Comparison of ENCODE assay signal across 26 mouse cellular contexts in genomic region chr4:48638132-48638531, GRCm38 (mm10). TPM values are rescaled to one million over a fixed set of nuclear protein-coding genes. Genes with fewer than 3 reads are reported as not detected.
DNase-seq lines count a peak whose midpoint lies in the region; ATAC-seq lines count a peak whose summit lies in the region.
"Had no signal": no experiment of that assay in that cellular context is flagged by ENCODE, and none has a peak within 500 bp of the region (broad histone marks: within the 10 kb centered on the region; RNA-seq: fewer than 3 reads in every experiment).

No protein-coding gene starts in this region.

- no peak overlapping the region for H3K4me2 ChIP-seq in midbrain, embryonic 16.5 days (ENCODE audit: low read length)
- no peak overlapping the region for H3K4me2 ChIP-seq in midbrain, embryonic 15.5 days
- H3K4me2 ChIP-seq: embryonic facial prominence, embryonic 12.5 days; embryonic facial prominence, embryonic 15.5 days; forebrain, embryonic 12.5 days; heart, embryonic 13.5 days; hindbrain, embryonic 12.5 days had no signal

- DNase-seq in embryo, embryonic 10 days (ENCODE audit: low spot score), result peak; percentile 50
- no peak for DNase-seq in embryo, embryonic 9.5 days (ENCODE audit: extremely low spot score)
- DNase-seq in heart, adult 11 months, result peak; percentile 57
- DNase-seq in heart, postnatal 36 days, result no peak
- DNase-seq in midbrain, embryonic 10.5 days (ENCODE audit: low spot score), result no peak
- no peak for DNase-seq in layer of hippocampus, postnatal 25 days (ENCODE audit: extremely low spot score in 1 of 2, low spot score in 1 of 2)
- DNase-seq: adrenal gland, adult 8-10 months; adrenal gland, postnatal 25 days; cerebellum, adult 18-20 months; cerebellum, adult 9-10 months; cerebellum, postnatal 14 days; gastrocnemius, postnatal 10 days; gastrocnemius, postnatal 36 days had no signal

- intact Hi-C loops in heart, postnatal 36 days (cut with DNase I), result no loop called here

- H3K27ac ChIP-seq in midbrain, embryonic 10.5 days (replicated peaks), result peak overlapping the region; percentile 57; the same call in 1 of the 2 replicates
- no peak overlapping the region for H3K27ac ChIP-seq in midbrain, embryonic 16.5 days (ENCODE audit: low read length)
- no peak overlapping the region for H3K27ac ChIP-seq in midbrain, embryonic 15.5 days
- H3K27ac ChIP-seq: embryonic facial prominence, embryonic 12.5 days; embryonic facial prominence, embryonic 15.5 days; forebrain, embryonic 12.5 days; heart, embryonic 13.5 days; hindbrain, embryonic 12.5 days had no signal

- peaks cover 20% of the 10 kb centered on the region for H3K4me1 ChIP-seq in midbrain, embryonic 10.5 days
- H3K4me1 ChIP-seq in midbrain, embryonic 16.5 days (ENCODE audit: control insufficient read depth, insufficient read depth, low read length), result no peaks in the 10 kb centered on the region
- peaks cover 3% of the 10 kb centered on the region for H3K4me1 ChIP-seq in midbrain, embryonic 15.5 days
- H3K4me1 ChIP-seq: embryonic facial prominence, embryonic 15.5 days had no signal

- H3K9me3 ChIP-seq in midbrain, embryonic 10.5 days (replicated peaks), result no peaks in the 10 kb centered on the region
- no peaks in the 10 kb centered on the region for H3K9me3 ChIP-seq in midbrain, embryonic 16.5 days (replicated peaks; ENCODE audit: control insufficient read depth, low read length, poor library complexity, severe bottlenecking)
- H3K9me3 ChIP-seq in midbrain, embryonic 15.5 days, result no peaks in the 10 kb centered on the region
- H3K9me3 ChIP-seq: embryonic facial prominence, embryonic 12.5 days; embryonic facial prominence, embryonic 15.5 days; forebrain, embryonic 12.5 days; heart, embryonic 13.5 days; hindbrain, embryonic 12.5 days had no signal

- ATAC-seq in midbrain, embryonic 16.5 days, result no peak
- 0 out of 2 replicates have a peak, but pooled peaks have one; percentile 30 for ATAC-seq in midbrain, embryonic 15.5 days (replicated peaks)
- ATAC-seq: activated CD4-positive, CD25-positive, alpha-beta regulatory T cell, adult 4 months; forebrain, embryonic 16.5 days; hindbrain, embryonic 16.5 days; intestine, postnatal 0 days had no signal

- no peaks in the 10 kb centered on the region for H3K27me3 ChIP-seq in midbrain, embryonic 10.5 days (ENCODE audit: low read depth, poor library complexity, severe bottlenecking)
- no peaks in the 10 kb centered on the region for H3K27me3 ChIP-seq in midbrain, embryonic 16.5 days (ENCODE audit: control insufficient read depth, insufficient read depth, low read depth, low read length)
- H3K27me3 ChIP-seq in midbrain, embryonic 15.5 days (replicated peaks), result no peaks in the 10 kb centered on the region
- H3K27me3 ChIP-seq: embryonic facial prominence, embryonic 12.5 days; embryonic facial prominence, embryonic 15.5 days; forebrain, embryonic 12.5 days; heart, embryonic 13.5 days; hindbrain, embryonic 12.5 days had no signal

- no peak overlapping the region for H3K4me3 ChIP-seq in midbrain, embryonic 10.5 days
- no peak overlapping the region for H3K4me3 ChIP-seq in midbrain, embryonic 16.5 days (ENCODE audit: low read depth, low read length)
- H3K4me3 ChIP-seq in midbrain, embryonic 15.5 days, result no peak overlapping the region
- H3K4me3 ChIP-seq: embryonic facial prominence, embryonic 12.5 days; embryonic facial prominence, embryonic 15.5 days; forebrain, embryonic 12.5 days; heart, embryonic 13.5 days; hindbrain, embryonic 12.5 days had no signal

- peaks cover 95% of the 10 kb centered on the region for H3K36me3 ChIP-seq in midbrain, embryonic 10.5 days
- H3K36me3 ChIP-seq in midbrain, embryonic 16.5 days (ENCODE audit: control insufficient read depth, insufficient read depth, low read length), result peaks cover 7% of the 10 kb centered on the region; the same call in 1 of the 2 replicates
- peaks cover 8% of the 10 kb centered on the region; the same call in 1 of the 2 replicates for H3K36me3 ChIP-seq in midbrain, embryonic 15.5 days (replicated peaks)

- H3K9ac ChIP-seq in midbrain, embryonic 16.5 days (ENCODE audit: low read depth, low read length), result no peak overlapping the region
- no peak overlapping the region for H3K9ac ChIP-seq in midbrain, embryonic 15.5 days
- H3K9ac ChIP-seq: embryonic facial prominence, embryonic 12.5 days; embryonic facial prominence, embryonic 15.5 days; forebrain, embryonic 12.5 days; heart, embryonic 13.5 days; hindbrain, embryonic 12.5 days had no signal

- WGBS in midbrain, embryonic 10.5 days, result 78% methylated on average over 10 of the region's 10 CpGs
- WGBS in midbrain, embryonic 16.5 days, result 61% methylated on average over 10 of the region's 10 CpGs
- 66% methylated on average over 10 of the region's 10 CpGs for WGBS in midbrain, embryonic 15.5 days

RNA-seq across cellular contexts. Expression of gene Cavin4, which starts 25.2 kb away (rescaled TPM):
- 100 to 1,000 TPM; 106 to 112 TPM for total RNA-seq in heart, postnatal 36 days (2021)
- 1.4 and 1.7 TPM in 2 replicates for polyA plus RNA-seq in midbrain, embryonic 10.5 days (2016; fragmentation: Nextera tagmentation; extraction: Ambion mirVana)
- 1.2 and 1.5 TPM in 2 replicates for polyA plus RNA-seq in midbrain, embryonic 16.5 days (2015; fragmentation: Nextera tagmentation; extraction: Ambion mirVana)
- 1.6 and 1.9 TPM in 2 replicates for polyA plus RNA-seq in midbrain, embryonic 15.5 days (2015; fragmentation: Nextera tagmentation; extraction: Ambion mirVana)
- total RNA-seq in layer of hippocampus, postnatal 25 days (2021), result 1 to 10 TPM; 1.7 to 2.7 TPM
- total RNA-seq: granulocyte monocyte progenitor cell, adult 5-6 weeks; hematopoietic stem cell, adult 5-6 weeks had no signal
- polyA plus RNA-seq: activated CD4-positive, CD25-positive, alpha-beta regulatory T cell, adult 4 months had no signal

RNA-seq across cellular contexts. Expression of gene Tmeff1, which starts 53.2 kb away (rescaled TPM):
- total RNA-seq in heart, postnatal 36 days (2021), result 10 to 100 TPM; 11.6 to 12.8 TPM
- 90.3 and 136 TPM in 2 replicates for polyA plus RNA-seq in midbrain, embryonic 10.5 days (2016; fragmentation: Nextera tagmentation; extraction: Ambion mirVana)
- polyA plus RNA-seq in midbrain, embryonic 16.5 days (2015; fragmentation: Nextera tagmentation; extraction: Ambion mirVana), result 228 and 263 TPM in 2 replicates
- 293 and 312 TPM in 2 replicates for polyA plus RNA-seq in midbrain, embryonic 15.5 days (2015; fragmentation: Nextera tagmentation; extraction: Ambion mirVana)
- total RNA-seq in layer of hippocampus, postnatal 25 days (2021), result 100 to 1,000 TPM; 130 to 137 TPM
- polyA plus RNA-seq: activated CD4-positive, CD25-positive, alpha-beta regulatory T cell, adult 4 months had no signal

Comparison
In these comparisons a context has a peak if more than half of its experiments do, and no peak if none do; other contexts are left out.
1. DNase-seq: peak in embryo, embryonic 10 days (single experiment) and heart, adult 11 months (single experiment); none in embryo, embryonic 9.5 days (single experiment), heart, postnatal 36 days (0 of 2), midbrain, embryonic 10.5 days (single experiment) and layer of hippocampus, postnatal 25 days (0 of 2).